Mouse (Mus musculus) spleen, postnatal 36 days (tissue): ENCODE measurements around the gene Coro7.

Source experiments
- DNase-seq, 2 experiments: peaks; one replicate each; pipeline ENCODE4 v3.0.0; 2022; ENCODE audit warnings: low spot score in 2 of 2, mixed read lengths in 1 of 2

The Coro7 gene

DNA sequence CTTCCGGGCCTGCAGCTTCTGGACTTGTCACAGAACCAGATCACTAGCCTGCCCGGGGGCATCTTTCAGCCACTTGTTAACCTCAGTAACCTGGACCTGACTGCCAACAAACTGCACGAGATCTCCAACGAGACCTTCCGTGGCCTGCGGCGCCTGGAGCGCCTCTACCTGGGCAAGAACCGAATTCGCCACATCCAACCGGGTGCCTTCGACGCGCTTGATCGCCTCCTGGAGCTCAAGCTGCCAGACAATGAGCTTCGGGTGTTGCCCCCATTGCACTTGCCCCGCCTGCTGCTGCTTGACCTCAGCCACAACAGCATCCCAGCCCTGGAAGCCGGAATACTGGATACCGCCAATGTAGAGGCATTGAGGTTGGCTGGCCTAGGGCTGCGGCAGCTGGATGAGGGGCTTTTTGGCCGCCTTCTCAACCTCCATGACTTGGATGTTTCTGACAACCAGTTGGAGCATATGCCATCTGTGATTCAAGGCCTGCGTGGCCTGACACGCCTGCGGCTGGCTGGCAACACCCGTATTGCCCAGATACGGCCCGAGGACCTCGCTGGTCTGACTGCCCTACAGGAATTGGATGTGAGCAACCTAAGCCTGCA, 31.1 kb downstream of the Coro7 start:
- DNase-seq = no peak

DNA sequence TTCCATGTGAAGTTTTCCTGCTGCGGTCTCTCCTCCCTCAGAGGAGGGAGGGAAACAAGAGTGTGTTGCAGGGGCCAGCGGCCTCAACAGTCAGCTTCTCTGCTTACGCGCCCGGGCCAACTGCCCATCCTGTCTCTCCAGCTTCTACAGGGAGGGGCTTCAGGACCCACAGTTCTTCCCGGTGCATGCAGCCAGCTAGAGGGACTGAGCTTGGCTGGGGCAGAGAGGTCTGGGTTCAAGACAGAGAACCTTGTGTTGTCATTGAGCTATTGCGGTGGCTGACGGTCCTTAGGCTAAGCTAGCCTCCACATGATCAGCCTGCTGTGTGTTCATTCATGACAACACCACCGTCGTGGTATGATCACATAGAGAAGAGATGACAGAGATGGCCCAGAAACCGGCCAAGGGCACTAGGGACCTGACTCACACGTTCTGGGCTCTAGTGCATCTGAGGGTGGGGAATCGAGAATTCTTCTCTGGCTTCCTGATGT, 31.9 kb downstream of the Coro7 start:
- no peak for DNase-seq

DNA sequence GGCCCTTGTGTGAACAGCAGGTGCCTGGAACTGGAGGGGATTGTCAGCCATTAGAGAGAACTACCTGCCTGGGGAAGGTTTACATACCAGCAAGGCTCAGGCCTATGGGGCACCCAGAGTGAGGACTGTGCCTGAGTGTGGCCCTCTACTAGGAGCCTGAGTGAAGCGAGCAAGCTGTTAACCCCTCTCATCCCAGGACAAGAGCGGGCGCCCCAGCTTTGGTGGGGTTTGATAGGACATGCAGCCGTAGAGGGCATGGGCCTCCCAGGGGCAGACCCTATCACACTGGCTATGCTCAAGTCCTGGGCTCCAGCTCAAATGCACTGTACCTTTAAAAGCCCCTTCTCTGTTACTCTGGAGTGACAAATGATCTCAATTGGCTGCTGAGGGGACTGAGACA, 32.7 kb downstream of the Coro7 start:
- no peak for DNase-seq

DNA sequence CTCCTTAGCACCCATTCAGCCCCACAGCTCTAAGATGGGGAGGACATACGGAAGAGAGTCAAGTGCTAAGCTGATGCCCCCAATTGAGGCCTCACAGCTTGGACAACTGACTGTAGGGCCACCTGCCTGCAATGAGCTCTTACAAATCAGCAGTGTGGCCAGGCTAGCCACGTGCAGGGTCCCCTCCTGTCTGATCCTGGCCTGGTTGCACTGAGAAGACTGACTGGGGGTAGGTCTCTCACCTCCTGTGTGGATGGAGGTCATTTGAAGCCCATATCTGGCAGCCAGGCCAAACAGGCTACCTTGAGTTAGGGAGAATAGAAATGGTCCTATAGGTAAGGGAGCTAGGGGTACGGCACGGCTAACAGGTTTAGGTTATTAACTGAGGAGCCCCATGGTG, 33.7 kb downstream of the Coro7 start:
- DNase-seq = no peak

DNA sequence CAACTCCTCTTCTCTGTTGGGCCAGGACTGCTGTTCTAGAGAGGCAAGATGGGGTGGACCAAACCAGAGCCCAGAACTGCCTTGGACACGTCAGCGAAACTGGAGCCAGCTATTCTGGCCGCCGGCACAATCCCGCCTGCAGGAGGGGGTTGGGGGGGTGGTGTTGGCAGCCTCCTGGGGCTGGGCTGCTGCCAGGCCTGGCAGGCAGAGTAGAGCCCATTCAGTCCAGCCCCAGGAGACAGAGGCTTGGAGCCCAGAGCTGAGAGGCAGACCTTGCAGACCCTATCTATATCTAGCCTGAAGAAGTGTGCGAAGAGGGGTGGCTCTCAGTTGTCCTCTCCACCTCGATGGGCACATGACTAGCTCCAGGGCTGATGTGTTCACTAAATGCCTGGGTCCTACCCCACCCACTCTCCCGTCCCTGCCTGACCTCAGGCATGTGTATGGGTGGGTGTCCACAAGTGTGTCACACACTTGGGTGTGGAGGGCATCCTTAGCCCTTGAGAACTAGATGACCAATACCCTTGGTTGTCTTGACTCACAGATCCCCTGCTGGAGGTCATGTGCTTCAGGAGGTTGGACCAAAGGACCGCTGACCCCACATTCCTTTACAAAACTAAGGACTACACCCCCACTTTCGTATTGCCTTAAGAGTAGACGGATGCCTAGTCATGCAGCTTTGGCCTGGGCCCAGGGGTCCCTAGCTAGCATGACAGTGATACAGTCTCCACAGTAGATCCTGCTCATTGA, 35.7 kb downstream of the Coro7 start:
- DNase-seq = no peak

DNA sequence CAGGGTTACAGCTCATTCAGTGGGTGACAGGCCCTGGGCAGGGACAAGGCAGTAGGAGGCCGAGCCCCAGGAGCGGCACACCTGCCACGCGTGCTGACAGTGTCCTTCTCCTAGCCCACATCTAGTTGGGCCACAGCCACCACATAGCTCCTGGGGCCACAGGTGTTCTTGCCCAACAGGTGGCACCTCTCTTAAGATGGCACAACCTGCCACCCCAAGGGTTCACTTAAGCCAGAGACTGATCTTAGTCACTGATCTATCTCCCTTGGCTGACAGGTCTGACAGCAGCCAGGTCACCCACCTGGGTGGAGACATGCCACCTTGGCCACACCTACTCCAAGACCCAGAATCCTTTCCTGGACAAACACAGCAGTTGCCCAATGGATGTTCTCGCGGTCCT, 36.6 kb downstream of the Coro7 start:
- no peak for DNase-seq

DNA sequence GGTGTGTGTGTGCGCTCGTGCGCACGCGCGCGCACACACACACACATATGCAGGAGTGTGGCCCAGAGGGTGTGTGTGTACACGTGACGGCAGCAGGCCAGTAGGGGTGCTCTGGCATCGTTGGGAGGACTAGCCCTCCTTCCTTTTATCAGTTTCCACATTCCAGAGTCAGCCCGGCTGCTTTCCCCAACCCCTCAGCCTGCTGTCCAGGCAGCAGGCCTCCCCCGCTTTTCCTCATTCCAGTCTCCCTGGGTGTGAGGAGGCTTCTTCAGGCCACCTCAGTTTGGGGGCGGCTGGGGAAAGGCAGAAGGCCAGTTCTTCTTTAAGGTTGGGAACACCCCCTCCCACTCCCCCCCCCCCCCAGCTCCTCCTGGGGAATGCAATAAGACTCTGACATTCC, 37.4 kb downstream of the Coro7 start:
- DNase-seq = peak in 1 of 2 experiments; percentile 8

DNA sequence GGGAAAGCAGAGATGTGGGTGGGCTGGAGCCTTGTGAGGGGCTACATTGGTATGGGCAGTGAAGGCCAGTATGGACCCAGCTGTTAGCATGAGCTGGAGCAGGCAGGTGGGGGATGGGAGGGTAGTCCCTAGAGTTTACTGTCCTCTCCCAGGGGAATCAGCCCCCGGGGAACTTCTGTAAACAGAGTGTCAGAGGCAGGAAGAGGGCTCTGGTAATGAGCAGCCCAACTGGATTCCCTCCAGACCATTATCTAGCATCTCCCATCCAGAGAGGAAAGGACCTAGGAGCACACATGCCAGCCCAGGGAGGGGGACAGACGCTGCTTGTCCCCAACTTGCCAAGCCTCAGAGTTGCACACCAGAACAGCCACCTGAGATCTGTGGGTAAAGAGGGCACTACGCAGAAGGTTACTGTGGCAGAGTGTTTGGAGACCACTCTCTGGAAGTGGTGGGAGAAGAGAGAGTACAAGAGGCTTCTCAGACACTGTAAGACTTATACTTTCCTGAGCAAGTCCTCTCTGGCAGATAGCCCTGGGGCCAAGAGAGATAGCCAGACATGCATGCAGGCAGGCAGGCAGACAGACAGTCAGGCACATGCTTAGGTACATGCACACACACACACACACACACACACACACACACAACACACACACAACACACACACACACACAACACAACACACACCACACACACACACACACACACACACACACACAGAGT, 38.3 kb downstream of the Coro7 start:
- DNase-seq = peak; percentile 44 to 50

DNA sequence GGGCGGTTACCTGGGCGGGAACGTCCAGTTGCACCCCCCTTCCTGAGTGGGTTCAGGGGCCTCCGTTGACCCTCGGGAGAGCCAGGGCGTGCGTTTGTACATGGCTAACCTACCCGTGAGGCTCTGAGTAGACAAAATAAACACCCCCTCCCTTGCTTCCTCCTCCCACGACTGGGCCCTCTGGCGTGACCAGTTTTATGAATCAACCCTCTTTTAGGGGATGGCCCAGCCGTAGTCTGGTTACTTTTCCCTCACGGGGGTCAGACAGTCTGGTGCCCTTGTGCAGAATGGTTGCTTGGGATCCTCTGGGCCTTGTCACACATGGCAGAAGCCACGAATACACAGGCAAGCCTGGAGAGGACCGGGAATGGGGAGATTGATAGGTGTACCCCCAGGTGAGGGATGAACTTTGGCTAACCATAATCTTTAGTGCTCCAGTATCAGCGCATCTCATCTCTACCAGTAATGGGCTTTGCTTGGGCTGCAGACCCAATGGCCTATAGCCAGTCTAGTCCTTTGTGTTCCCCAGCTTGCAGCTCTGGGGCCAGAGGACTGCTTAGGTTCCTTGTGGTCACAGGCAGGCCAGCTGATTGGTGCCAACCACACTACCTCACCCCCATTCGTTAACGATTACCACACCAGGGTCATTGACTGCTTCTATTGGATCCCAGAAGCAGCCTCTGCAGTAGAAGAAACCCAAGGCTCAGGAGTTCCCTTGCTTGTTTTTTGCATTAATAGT, 39.1 kb downstream of the Coro7 start:
- DNase-seq = peak; percentile 28 to 36

DNA sequence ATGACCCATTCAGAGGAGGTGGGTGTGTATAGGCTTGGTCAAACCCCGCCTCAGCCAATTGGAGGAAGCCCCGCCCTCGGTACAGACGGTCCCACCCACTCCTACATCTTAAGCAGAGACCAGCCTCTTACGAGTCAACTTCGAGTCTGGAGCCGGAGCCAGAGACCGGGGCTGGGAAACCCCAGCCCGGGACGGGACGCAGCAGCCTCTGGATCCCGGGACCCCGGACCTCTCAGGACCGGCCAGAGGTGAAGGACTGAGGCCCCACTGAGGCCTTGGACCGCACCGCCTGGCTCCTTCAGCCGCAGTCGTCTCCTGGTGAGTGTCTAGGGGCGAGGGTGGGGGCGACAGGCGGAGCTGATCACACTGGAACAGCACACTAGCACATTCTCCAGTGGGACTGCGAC, 39.7 kb downstream of the Coro7 start, which contains the start of the genes Vasn and Dnaja3:
Vasn (plus strand) TSS at position 111 of the 407 bp plus-strand sequence.
Dnaja3 (plus strand) TSS at position 159 of the 407 bp plus-strand sequence.
- peak; percentile 72 for DNase-seq

DNA sequence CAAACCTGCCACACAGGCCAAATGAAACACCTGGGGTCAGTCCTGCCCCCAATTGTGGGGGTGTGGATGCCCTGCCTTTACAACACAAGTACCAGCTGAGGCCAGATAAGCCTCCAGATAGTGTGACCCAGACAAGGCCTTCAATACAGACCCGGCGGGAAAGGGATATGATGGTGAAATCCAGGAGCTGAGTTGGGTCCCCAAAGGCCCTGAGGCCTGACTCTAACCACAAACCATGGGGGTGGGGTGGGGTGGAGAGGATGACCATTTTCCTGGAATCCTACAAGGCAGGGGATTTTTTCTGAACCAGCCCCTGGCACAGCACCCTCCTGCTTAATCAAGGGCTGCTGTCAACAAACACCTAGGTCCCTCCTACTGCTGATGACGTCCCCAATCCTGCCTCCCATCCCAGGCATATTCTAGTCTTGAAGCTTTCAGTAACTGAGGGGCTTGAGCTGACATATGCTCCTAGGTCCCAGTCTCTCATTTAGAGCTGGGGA, 40.6 kb downstream of the Coro7 start:
- no peak for DNase-seq

DNA sequence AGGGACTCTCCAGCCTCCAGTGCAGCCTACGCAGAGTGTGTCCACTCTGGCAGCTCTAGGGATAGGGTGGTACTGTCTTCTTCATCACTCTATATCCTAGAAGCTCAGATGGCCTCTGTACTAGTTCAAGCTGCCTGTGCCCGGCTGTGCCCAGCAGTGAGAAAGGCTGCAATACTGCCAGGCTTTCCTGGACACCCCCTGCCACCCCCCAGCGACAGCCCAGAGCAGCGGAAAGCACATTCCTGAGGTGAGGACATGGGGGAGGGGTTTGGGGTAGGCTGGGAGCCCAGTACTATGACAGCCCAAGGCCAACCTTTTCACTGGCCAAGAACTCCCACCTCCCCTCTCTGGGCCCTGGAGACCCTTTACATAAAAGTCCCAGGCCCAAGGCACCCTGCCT, 43.8 kb downstream of the Coro7 start:
- DNase-seq = no peak

DNA sequence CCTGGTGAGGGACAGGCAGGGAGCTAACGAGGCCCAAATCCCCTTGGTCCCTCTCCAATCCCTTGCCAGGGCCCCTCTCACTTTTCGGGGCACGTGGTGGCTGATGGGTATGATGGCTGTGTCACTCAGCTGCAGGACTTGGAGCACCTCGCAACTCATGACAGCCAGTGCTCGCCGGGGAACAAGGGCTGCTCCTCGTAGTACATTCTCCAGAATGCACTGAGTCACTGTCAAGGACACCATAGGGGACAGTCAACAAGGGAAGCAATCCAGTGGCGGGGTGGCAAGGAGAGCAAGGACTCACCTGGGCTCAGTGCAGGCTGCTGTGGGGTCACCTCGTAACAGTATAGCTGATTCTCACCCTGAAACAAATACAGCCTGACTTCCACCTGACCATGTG, 44.9 kb downstream of the Coro7 start:
- DNase-seq = no peak

DNA sequence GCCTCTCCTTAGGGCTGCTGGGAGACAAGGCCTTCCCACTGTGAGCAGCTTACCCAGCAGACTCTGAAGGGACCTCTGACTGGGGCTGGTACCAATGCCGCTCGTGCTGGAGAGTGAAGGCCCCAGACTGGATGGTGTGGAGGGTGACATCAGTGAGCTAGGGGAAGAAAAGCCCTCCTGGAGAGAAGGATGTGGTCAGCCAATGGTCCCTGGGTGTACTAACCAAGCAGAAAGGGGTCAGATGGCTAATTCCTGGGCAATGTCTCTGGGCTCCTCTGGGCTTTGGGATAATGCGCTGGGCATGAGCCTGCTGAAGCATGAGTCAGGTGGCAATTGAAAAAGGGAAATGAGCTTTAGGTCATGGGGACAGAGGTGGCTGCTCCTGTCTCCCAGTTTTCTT, 45.9 kb downstream of the Coro7 start:
- no peak for DNase-seq

DNA sequence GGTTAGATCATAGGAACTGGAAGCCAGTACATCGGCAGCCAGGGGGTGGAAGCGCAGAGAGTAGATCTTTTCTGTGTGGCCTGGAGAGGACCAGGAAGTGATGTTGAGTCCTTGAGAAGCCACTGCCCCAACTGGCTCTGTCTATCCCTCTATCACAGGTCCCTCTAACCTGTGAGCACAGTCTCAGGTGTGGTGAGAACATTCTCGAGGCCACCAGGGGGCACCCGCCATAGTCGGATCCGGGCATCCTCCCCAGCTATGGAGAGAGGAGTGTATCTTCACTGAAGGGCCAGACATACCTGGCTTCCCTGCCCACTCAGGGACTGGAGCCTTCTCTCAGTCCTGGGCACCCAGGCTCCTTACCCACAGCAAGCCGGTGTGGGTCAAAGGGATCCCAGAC, 47.5 kb downstream of the Coro7 start:
- DNase-seq = no peak

DNA sequence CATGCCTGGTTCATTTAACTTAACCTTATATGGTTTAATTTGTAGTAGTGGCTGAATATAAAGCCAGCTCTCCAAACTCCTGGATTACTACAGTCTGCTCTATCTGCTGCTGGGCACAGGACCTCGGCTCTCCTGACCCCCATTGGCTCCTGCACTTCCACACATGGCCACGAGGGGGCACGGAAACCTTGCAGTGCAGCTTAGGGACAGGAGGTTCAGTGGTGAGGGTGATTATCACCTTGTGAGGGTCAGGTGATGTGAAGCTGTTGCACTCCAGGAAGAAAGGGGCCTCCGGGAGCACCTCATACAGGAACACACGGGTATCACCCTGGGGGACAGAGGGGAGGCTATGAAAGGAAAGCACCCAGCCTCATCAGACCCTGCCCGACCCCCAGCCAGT, 49.6 kb downstream of the Coro7 start:
- DNase-seq = peak; percentile 63 to 71

DNA sequence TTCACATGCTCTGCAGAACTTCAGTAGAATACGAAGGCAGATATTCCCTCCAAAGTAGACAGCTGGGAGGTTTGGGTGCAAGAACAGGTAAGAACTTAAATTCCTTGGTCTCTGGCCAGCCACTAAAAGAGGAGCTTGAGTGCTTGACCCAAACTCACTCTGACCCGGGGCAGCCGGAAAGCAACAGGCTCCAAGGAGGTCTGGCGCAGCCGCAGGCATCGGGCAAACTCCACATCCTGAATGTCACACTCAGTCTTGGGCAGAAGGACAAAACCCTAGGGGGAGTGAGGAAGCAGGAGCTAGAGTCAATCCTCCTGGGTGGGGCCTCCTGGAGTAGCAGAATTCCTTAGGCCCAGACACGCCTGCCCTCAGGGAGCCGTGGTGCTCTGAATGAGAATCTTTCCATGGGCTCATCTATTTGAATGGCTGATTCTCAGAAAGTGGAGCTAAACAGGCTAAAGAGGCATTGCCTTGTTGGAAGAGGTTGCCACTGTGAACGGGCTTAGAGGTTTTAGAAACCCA, 50.6 kb downstream of the Coro7 start:
- no peak for DNase-seq

DNA sequence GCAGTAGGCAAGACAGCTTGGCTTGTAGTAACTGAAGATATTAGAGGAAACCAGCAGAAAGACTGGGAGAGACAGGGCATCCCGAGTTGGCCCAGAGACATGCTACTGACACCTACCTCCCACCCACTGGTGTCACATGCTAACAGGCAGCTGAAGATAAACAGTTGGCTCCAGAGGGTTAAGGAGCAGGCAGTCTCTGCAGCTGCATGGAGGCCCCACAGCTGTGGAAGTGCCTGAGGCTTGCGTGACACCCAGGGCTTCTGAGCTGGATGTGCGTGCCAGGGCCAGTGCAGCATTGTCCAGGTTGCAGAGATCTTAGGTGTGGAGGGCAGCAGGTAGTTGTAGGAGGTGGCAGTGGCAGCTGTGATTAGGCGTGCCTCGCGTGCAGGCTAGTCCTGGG, 52.5 kb downstream of the Coro7 start:
- no peak for DNase-seq

DNA sequence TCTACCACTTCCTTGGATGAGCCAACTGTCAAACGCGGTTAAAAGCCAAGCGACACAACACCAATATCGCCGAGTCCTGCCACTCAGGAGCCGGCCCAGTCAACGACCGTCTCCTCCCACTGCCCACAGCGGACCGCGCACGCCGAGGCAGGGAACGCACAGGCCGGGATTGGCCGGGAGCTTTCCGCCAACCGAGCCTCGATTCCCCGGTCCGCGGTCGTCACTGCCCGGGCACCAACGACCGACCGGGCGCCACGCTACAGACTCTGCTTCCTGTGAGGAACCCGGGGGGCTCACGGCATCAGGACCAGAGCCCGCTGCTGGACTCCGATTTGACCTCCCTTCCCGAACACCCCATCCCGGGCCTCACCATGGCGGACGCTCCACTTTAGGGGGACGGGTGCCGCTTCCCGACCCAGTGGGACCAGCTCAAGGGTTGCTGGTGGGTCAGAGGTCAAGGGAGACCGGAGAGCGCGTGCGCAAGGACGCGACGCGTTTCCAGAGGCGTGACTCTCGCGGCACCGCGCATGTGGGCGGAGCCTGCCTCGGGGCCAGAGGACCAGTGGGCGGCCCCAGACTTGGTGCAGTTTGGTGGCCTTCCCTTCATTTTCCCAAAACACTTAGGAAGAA, 55.0 kb downstream of the Coro7 start, which contains the start of gene Pam16:
Pam16 (minus strand) TSS at position 508 of the 630 bp plus-strand sequence.
- DNase-seq = peak; percentile 86 to 90

DNA sequence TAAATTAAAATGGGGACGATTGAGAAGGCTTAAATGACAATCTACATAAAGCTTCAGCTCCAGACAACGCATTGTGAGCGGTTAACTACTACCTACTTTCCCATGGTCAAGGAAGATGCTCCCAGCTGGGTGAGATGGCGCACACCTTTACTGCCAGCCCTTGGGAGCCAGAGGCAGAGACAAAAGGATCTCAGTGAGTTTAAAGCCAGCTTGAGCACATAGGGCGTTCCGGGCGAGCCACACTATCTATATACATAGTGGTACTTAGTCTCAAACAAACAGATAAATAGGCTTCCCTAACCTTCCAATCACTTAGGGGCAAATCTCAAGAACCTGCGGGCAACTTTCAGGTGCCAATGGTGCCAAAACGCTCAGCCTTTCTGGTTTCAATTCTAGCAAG, 55.5 kb downstream of the Coro7 start:
- no peak for DNase-seq

DNA sequence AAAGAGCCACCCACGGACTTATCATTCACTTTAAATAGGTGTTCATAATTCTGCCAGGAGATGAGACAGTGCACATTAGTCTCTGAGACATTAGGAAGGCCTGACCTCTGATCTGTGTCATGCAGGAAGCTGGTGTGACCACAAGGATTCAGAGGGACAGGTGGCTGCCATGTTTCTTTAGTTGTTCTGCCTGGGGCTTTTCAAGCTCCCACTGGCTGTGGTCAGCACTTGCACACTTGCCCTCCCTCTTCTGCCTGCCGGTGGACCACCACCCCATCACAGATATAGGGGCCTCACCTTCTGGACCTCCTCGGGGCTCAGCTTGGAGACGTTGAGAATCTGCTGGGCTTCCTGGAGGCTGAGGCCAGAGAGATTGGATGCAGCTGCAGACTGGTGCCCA, 62.7 kb downstream of the Coro7 start:
- DNase-seq = no peak
